Mouse (Mus musculus) liver, embryonic 12.5 days (tissue): ENCODE data around the gene Spint3. TPM values are rescaled to one million over a fixed set of nuclear protein-coding genes. Genes with fewer than 3 reads are reported as not detected.
A peak's percentile ranks its signal among the peaks of the same experiment; 100 is the strongest.

Source experiments
- ATAC-seq: fragments of 200-750 bp; cut with Nextera tagmentation; 2 replicates; pipeline ENCODE4 v1.8.0; 2017; ENCODE audit warnings: moderate number of reproducible peaks, mild to moderate bottlenecking, moderate library complexity
- H3K27ac ChIP-seq: fragments of 300-500 bp; sonication (generic); 2 replicates; pipeline ENCODE4 v1.5.1; 2016; ENCODE audit warnings: mild to moderate bottlenecking
- H3K27me3 ChIP-seq: fragments of 300-500 bp; sonication (generic); replicated peaks from 2 replicates; pipeline ENCODE4 v1.6.1; 2016; ENCODE audit warnings: mild to moderate bottlenecking, moderate library complexity
- H3K36me3 ChIP-seq: fragments of 300-500 bp; sonication (generic); 2 replicates; pipeline ENCODE4 v1.6.1; 2016; ENCODE audit warnings: mild to moderate bottlenecking, moderate library complexity
- H3K4me1 ChIP-seq: fragments of 300-500 bp; sonication (generic); 2 replicates; pipeline ENCODE4 v1.6.1; 2016
- H3K4me2 ChIP-seq: fragments of 300-500 bp; sonication (generic); 2 replicates; pipeline ENCODE4 v1.6.1; 2016; ENCODE audit warnings: mild to moderate bottlenecking, moderate library complexity
- H3K4me3 ChIP-seq: fragments of 300-500 bp; sonication (generic); 2 replicates; pipeline ENCODE4 v1.5.1; 2016; ENCODE audit warnings: mild to moderate bottlenecking, moderate library complexity
- H3K9ac ChIP-seq: fragments of 300-500 bp; sonication (generic); 2 replicates; pipeline ENCODE4 v1.6.1; 2016; ENCODE audit warnings: mild to moderate bottlenecking, moderate library complexity
- H3K9me3 ChIP-seq: fragments of 300-500 bp; sonication (generic); replicated peaks from 2 replicates; pipeline ENCODE4 v1.6.1; 2016; ENCODE audit warnings: mild to moderate bottlenecking, moderate library complexity
- WGBS: fragments of 180-500 bp; shearing (Covaris S2); methylation state at CpG from one replicate; pipeline ENCODE4 v1.1.7; 2016; ENCODE audit not compliant: insufficient replicate concordance; 5-methylcytosine and 5-hydroxymethylcytosine counted together
- polyA plus RNA-seq: library from polyadenylated mRNA; unstranded; fragments of >200 nt; fragmentation: Nextera tagmentation; extraction: Ambion mirVana; gene quantifications from 2 replicates; pipeline ENCODE4 v1.2.1, GENCODE M21; 2016

Gene Spint3
- polyA plus RNA-seq, 1 experiment from 2014 or later = not detected

DNA sequence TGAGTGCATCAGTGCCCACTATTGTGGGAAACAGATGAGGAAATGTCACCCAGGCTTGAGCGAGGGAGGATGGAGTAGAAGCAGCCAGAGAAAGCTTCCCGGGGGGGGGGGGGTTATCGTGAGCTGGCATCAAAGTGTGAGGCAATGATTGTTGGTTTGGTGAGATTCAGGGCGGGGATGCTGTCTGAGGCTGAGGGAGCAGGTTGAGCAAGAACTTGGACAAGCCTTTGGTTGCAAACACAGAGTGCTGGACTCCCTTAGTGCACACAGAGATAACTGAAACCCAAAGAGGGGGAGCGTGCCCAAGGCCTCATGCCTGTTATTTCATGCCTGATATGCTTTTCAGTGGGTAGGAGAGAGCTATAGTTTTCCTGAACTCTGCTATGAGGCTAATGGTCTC is 5.8 kb downstream of the Spint3 start:
- H3K9ac ChIP-seq = no peak overlapping the region
- no peak for ATAC-seq
- 69% methylated on average over 5 of the region's 5 CpGs for WGBS

DNA sequence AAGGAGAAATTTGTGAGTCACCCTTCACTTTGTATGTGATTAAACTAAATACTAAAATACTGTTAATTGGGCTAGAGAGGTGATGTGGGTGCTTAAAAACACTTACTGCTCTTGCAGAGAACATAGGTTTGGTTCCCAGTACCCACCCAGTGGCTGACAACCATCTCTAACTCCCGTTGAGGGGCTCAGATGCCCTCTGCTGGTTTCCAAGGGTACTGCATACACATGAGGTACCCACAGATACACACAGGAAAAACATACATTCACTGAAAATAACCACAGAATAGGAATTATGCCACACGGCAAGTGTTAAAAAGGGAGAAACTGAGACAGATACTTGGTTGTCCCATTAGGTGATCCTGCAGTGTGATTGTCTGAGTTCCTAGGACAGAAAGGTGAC is 6.3 kb downstream of the Spint3 start:
- H3K9me3 ChIP-seq = 0 out of 2 replicates have a peak, but pooled peaks cover 5% of the 10 kb centered on the region
- no peak overlapping the region for H3K4me3 ChIP-seq
- no peak overlapping the region for H3K4me2 ChIP-seq
- no peaks in the 10 kb centered on the region for H3K4me1 ChIP-seq
- H3K27me3 ChIP-seq = peaks cover 38% of the 10 kb centered on the region
- no peak overlapping the region for H3K9ac ChIP-seq
- no peaks in the 10 kb centered on the region for H3K36me3 ChIP-seq
- no peak for ATAC-seq
- WGBS = 60% methylated on average over 2 of the region's 2 CpGs
- no peak overlapping the region for H3K27ac ChIP-seq

More for the DNA sequence above, 5.8 kb downstream of the Spint3 start:
- Histone ChIP-seq H3K27ac (no peak overlapping the region), H3K4me3 (no peak overlapping the region), H3K4me1 (no peaks in the 10 kb centered on the region), H3K4me2 (no peak overlapping the region), H3K9me3 (0 out of 2 replicates have a peak, but pooled peaks cover 5% of the 10 kb centered on the region), H3K36me3 (no peaks in the 10 kb centered on the region), H3K27me3 (peaks cover 33% of the 10 kb centered on the region)

DNA sequence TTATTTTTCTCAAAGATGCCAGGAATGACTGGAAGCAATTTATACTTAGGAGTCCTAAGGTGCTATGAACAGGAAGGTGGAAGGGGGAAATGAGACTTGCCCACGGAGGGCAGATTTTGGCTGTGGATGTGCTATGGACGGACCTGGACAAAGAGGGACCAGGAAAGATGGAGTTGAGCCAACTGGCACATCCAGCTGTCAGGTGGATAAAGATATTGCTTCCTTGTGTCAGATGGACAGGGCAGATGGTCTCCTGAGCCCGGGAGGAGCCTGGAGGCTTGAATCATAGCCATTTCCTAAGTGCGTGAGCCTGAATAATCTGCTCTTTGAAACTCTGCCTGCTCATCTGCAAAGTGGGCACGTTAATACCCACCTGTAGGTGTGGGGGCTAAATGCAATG is 8.9 kb downstream of the Spint3 start:
- ATAC-seq = no peak
- H3K27me3 ChIP-seq = peaks cover 50% of the 10 kb centered on the region
- no peaks in the 10 kb centered on the region for H3K4me1 ChIP-seq
- no peak overlapping the region for H3K27ac ChIP-seq
- no peaks in the 10 kb centered on the region for H3K36me3 ChIP-seq
- no peak overlapping the region for H3K9ac ChIP-seq
- H3K9me3 ChIP-seq = 0 out of 2 replicates have a peak, but pooled peaks cover 5% of the 10 kb centered on the region
- no peak overlapping the region for H3K4me2 ChIP-seq
- no peak overlapping the region for H3K4me3 ChIP-seq
- WGBS = 42% methylated on average over 5 of the region's 5 CpGs

- Histone ChIP-seq H3K9me3 (0 out of 2 replicates have a peak, but pooled peaks cover 5% of the 10 kb centered on the region), H3K36me3 (no peaks in the 10 kb centered on the region), H3K4me1 (0 out of 2 replicates have a peak, but pooled peaks cover 6% of the 10 kb centered on the region), H3K27me3 (peaks cover 50% of the 10 kb centered on the region), H3K4me3 (peak overlapping the region; percentile 40), H3K27ac (no peak overlapping the region), H3K9ac (peak overlapping the region; percentile 15; the same call in 1 of the 2 replicates), H3K4me2 (peak overlapping the region; percentile 66)
- WGBS = 2% methylated on average over 32 of the region's 32 CpGs
- no peak for ATAC-seq
Observed at GRCm38 (mm10) chr2:164563339-164564038, 9.8 kb downstream of the Spint3 start.

- H3K9me3 ChIP-seq = 0 out of 2 replicates have a peak, but pooled peaks cover 5% of the 10 kb centered on the region
- H3K4me1 ChIP-seq = 0 out of 2 replicates have a peak, but pooled peaks cover 6% of the 10 kb centered on the region
- no peak within 1 kb of the TSS for H3K27ac ChIP-seq
- no peaks in the 10 kb centered on the region for H3K36me3 ChIP-seq
- H3K27me3 ChIP-seq = peaks cover 50% of the 10 kb centered on the region
- 12% methylated on average over 24 of the region's 24 CpGs for WGBS
- H3K4me2 ChIP-seq = peak within 1 kb of the TSS; percentile 66
- no peak for ATAC-seq
- peak within 1 kb of the TSS; percentile 40 for H3K4me3 ChIP-seq
- peak within 1 kb of the TSS; percentile 15; the same call in 1 of the 2 replicates for H3K9ac ChIP-seq
Observed at GRCm38 (mm10) chr2:164562391-164563188, 10.7 kb downstream of the Spint3 start, which contains the start of gene Wfdc2. TSS of gene Wfdc2 (plus strand) at chr2:164562413.

GRCm38 (mm10) chr2:164560106-164560505 is 13.2 kb downstream of the Spint3 start:
- H3K27ac ChIP-seq = no peak overlapping the region
- no peak overlapping the region for H3K9ac ChIP-seq
- WGBS = 84% methylated on average over 8 of the region's 8 CpGs
- no peaks in the 10 kb centered on the region for H3K9me3 ChIP-seq
- ATAC-seq = no peak
- H3K4me2 ChIP-seq = no peak overlapping the region
- peaks cover 44% of the 10 kb centered on the region for H3K27me3 ChIP-seq
- H3K36me3 ChIP-seq = no peaks in the 10 kb centered on the region
- H3K4me1 ChIP-seq = 0 out of 2 replicates have a peak, but pooled peaks cover 6% of the 10 kb centered on the region
- H3K4me3 ChIP-seq = no peak overlapping the region

DNA sequence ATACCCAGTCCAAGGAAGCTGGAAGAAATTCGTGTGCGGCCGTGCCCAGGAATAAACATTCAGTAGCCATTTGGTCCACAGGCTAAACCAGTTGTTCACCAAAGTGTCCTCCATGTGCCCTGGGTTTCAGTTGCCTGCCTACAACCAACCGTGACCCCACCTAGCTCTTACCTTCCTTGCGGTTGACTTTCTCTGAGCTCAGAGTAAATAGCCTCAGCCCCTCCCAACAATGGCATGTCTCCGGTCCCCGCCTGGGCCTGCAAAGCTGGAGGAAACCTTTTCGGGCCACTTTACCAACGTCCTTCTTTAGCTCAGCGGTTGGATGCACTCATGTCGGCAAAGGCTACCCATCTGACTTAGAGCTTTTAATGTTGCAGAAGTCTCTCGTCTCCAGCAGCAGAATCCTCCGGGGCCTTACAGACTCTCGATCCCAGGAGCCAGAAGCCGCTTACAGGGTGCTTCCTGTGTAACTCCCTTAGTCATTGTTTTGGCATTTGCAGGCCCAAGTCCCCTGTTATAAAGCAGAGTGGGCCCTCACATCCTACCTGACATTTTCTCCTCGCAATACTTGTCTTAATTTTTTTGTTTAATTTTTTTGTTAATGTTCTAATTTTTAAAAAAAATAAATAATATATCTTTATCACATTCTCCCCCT is 14.1 kb downstream of the Spint3 start:
- H3K36me3 ChIP-seq = no peaks in the 10 kb centered on the region
- H3K9me3 ChIP-seq = no peaks in the 10 kb centered on the region
- H3K4me2 ChIP-seq = 0 out of 2 replicates have a peak overlapping the region, but pooled peaks have one; percentile 1
- WGBS = 20% methylated on average over 16 of the region's 16 CpGs
- no peak overlapping the region for H3K9ac ChIP-seq
- H3K27me3 ChIP-seq = peaks cover 34% of the 10 kb centered on the region
- no peak overlapping the region for H3K27ac ChIP-seq
- no peak overlapping the region for H3K4me3 ChIP-seq
- 0 out of 2 replicates have a peak, but pooled peaks cover 6% of the 10 kb centered on the region for H3K4me1 ChIP-seq
- no peak for ATAC-seq

DNA sequence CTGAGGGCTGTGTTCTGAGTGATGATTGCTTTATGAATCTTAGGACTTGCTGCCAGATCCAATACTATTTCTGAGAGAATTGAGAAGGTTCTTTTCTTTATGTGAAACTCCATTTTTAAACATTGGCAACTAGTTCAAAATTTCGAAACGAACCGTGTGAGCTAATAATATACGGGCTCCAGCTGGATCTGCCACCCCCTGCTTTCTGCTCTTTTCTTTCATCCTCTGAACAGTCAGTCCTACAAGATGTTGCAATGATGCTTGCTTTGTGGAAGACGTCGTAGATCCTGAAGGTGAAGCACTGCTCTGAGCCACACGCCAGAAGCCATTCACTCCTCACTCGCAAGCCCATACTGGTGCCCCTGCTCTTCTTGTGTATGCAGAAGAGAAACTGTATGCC is 14.8 kb downstream of the Spint3 start:
- Histone ChIP-seq H3K9ac (no peak overlapping the region), H3K4me3 (no peak overlapping the region), H3K4me1 (0 out of 2 replicates have a peak, but pooled peaks cover 6% of the 10 kb centered on the region), H3K27me3 (peaks cover 27% of the 10 kb centered on the region), H3K9me3 (no peaks in the 10 kb centered on the region), H3K36me3 (no peaks in the 10 kb centered on the region), H3K4me2 (no peak overlapping the region), H3K27ac (no peak overlapping the region)
- WGBS = 70% methylated on average over 8 of the region's 8 CpGs
- ATAC-seq = no peak

- H3K27me3 ChIP-seq = peaks cover 28% of the 10 kb centered on the region
- 67% methylated on average over 9 of the region's 9 CpGs for WGBS
- no peak overlapping the region for H3K4me3 ChIP-seq
- H3K9me3 ChIP-seq = no peaks in the 10 kb centered on the region
- no peaks in the 10 kb centered on the region for H3K36me3 ChIP-seq
- no peaks in the 10 kb centered on the region for H3K4me1 ChIP-seq
- H3K9ac ChIP-seq = no peak overlapping the region
- H3K27ac ChIP-seq = no peak overlapping the region
- no peak overlapping the region for H3K4me2 ChIP-seq
- no peak for ATAC-seq
Observed at GRCm38 (mm10) chr2:164551502-164551901, 21.8 kb downstream of the Spint3 start.

GRCm38 (mm10) chr2:164550895-164551269 is 22.4 kb downstream of the Spint3 start:
- Histone ChIP-seq H3K36me3 (no peaks in the 10 kb centered on the region), H3K9me3 (no peaks in the 10 kb centered on the region)
- WGBS = 27% methylated on average over 2 of the region's 2 CpGs

DNA sequence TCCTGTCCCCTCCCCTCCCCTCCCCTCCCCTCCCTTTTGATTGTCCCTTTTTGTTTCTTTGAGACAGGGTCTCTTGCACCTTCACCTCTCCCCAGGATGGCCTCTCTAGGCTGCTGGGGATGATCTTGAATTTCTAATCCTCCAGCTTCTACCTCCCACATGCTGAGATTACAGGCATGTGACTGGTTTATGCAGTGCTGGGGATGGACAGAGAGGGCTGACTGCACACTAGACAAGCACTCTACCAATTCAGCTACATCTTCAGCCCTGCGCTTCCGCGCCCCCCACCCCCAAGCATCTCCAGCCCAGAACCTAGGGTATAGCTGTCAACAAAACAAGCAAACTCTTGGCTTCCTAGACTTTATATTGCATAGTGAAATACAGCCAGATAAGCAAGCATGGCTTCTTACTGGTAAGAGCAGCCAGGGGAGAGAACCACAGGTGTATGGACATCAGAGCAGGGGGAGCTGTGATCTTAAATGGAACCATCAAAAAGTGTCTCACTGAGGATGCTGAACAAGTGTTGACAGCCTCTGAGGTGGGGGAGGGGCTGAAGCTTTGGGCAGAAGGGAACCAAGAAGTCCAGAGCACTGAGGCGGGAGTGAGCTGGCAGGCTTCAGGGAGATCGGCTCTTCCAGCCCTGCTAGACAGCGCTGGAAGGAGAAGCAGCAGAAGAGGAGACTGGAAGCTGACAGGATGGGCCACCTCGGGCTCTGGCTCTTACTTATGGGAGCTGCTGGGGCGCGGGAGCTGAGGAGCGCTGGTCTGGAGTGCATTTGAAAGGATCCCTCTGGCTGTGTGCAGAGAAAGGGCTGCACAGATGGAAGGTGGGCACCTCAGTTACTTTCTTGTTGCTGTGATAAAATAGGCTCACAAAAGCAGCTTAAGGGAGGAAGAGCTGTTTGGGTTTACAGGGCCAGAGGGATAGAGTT is 23.0 kb downstream of the Spint3 start:
- H3K4me3 ChIP-seq = no peak overlapping the region
- 14% methylated on average over 10 of the region's 10 CpGs for WGBS
- ATAC-seq = no peak
- no peak overlapping the region for H3K9ac ChIP-seq
- H3K36me3 ChIP-seq = no peaks in the 10 kb centered on the region
- H3K4me2 ChIP-seq = no peak overlapping the region
- H3K4me1 ChIP-seq = no peaks in the 10 kb centered on the region
- no peaks in the 10 kb centered on the region for H3K9me3 ChIP-seq
- H3K27ac ChIP-seq = no peak overlapping the region
- peaks cover 28% of the 10 kb centered on the region for H3K27me3 ChIP-seq

More at GRCm38 (mm10) chr2:164550895-164551269, 22.4 kb downstream of the Spint3 start:
- Histone ChIP-seq H3K9ac (no peak overlapping the region), H3K4me1 (no peaks in the 10 kb centered on the region), H3K4me3 (no peak overlapping the region), H3K27ac (no peak overlapping the region), H3K4me2 (no peak overlapping the region), H3K27me3 (peaks cover 28% of the 10 kb centered on the region)
- no peak for ATAC-seq
